8 mouse cellular contexts compared by ENCODE assay signal in genomic region chr3:66398214-66399150, GRCm38 (mm10).
DNase-seq lines count a peak whose midpoint lies in the region; ATAC-seq and TF ChIP-seq lines count a peak whose summit lies in the region.

No protein-coding gene starts in this region.

- no peaks in the 10 kb centered on the region for H3K36me3 ChIP-seq in forebrain, embryonic 16.5 days (ENCODE audit: control insufficient read depth, insufficient read depth)

- POLR2A ChIA-PET in Patski (lab: Charles Lee) = no interaction called here

- intact Hi-C loops in left cerebral cortex, adult 2 months (cut with DNase I) = no loop called here
- intact Hi-C loops in left cerebral cortex, postnatal 4 days (cut with DNase I) = no loop called here

- H3K27me3 ChIP-seq in Patski = peaks cover 36% of the 10 kb centered on the region
- no peaks in the 10 kb centered on the region for H3K27me3 ChIP-seq in forebrain, embryonic 16.5 days (replicated peaks; ENCODE audit: control insufficient read depth, insufficient read depth, low read length)

- no peaks in the 10 kb centered on the region for H3K9me3 ChIP-seq in forebrain, embryonic 16.5 days (ENCODE audit: control insufficient read depth, low read length)

- 0 out of 2 replicates have a peak overlapping the region, but pooled peaks have one; percentile 15 for H3K4me2 ChIP-seq in forebrain, embryonic 16.5 days (ENCODE audit: low read length)

- peak in 1 of 2 experiments; percentile 8 for DNase-seq in left cerebral cortex, adult 2 months (ENCODE audit: extremely low spot score in 1 of 2, low spot score in 2 of 2)
- DNase-seq in left cerebral cortex, adult 11 months (ENCODE audit: low spot score) = no peak
- DNase-seq in Patski (ENCODE audit: low read depth, low spot score) = no peak
- DNase-seq in left cerebral cortex, postnatal 4 days = peak; percentile 70
- DNase-seq in adrenal gland, adult 8-10 months = no peak
- DNase-seq in embryo, embryonic 10 days (ENCODE audit: low spot score) = no peak
- DNase-seq in urinary bladder, postnatal 25 days (ENCODE audit: low spot score) = no peak

- no peak overlapping the region for H3K9ac ChIP-seq in forebrain, embryonic 16.5 days (replicated peaks; ENCODE audit: low read depth, low read length)

- H3K27ac ChIP-seq in left cerebral cortex, adult 2 months = no peak overlapping the region
- H3K27ac ChIP-seq in forebrain, embryonic 16.5 days (ENCODE audit: low read length) = peak overlapping the region; percentile 87

- in situ Hi-C loops in Patski (cut with MboI; ENCODE audit: low pct_unique_long_range_greater_than_20kb) = loop anchor here (10.0 kb wide), 1 partner anchor 394 kb away; no protein-coding TSS in a partner anchor

- WGBS in forebrain, embryonic 16.5 days = 36% methylated on average over 12 of the region's 12 CpGs

- peaks cover 6% of the 10 kb centered on the region for H3K4me1 ChIP-seq in forebrain, embryonic 16.5 days (replicated peaks; ENCODE audit: control insufficient read depth, insufficient read depth, low read length)

- CTCF ChIA-PET in Patski (lab: Charles Lee) = no interaction called here

- peak; percentile 50 for TF ChIP-seq CTCF in left cerebral cortex, adult 2 months (IDR thresholded peaks at IDR 0.05)
- peak; percentile 61 for TF ChIP-seq CTCF in Patski (IDR thresholded peaks at IDR 0.05)

- H3K4me3 ChIP-seq in left cerebral cortex, adult 2 months = no peak overlapping the region
- no peak overlapping the region for H3K4me3 ChIP-seq in forebrain, embryonic 16.5 days (replicated peaks; ENCODE audit: low read length)

- ATAC-seq in Patski = no peak
- ATAC-seq in forebrain, embryonic 16.5 days = peak; percentile 91
